Mouse (Mus musculus) hindbrain, embryonic 13.5 days (tissue): ENCODE measurements at regions not wholly inside any gene's neighbourhood (a gene's known extent, or its start where the extent isn't known, plus 50 kb on each side); places are given as distances from the start of the nearest gene placed in this dataset.
A peak's percentile ranks its signal among the peaks of the same experiment; 100 is the strongest.

Source experiments
- ATAC-seq: fragments of 200-750 bp; cut with Nextera tagmentation; 2 replicates; pipeline ENCODE4 v1.8.0; 2017; ENCODE audit warnings: moderate TSS enrichment; ENCODE audit not compliant: low FRiP score
- H3K27ac ChIP-seq: fragments of 300-500 bp; sonication (generic); 2 replicates; pipeline ENCODE4 v1.5.1; 2015; ENCODE audit warnings: inconsistent platforms, mild to moderate bottlenecking, moderate library complexity
- H3K27me3 ChIP-seq: fragments of 300-500 bp; sonication (generic); 2 replicates; pipeline ENCODE4 v1.6.1; 2015; ENCODE audit warnings: mild to moderate bottlenecking, inconsistent platforms
- H3K36me3 ChIP-seq: fragments of 300-500 bp; sonication (generic); 2 replicates; pipeline ENCODE4 v1.6.1; 2015; ENCODE audit warnings: mild to moderate bottlenecking, inconsistent platforms
- H3K4me1 ChIP-seq: fragments of 300-500 bp; sonication (generic); replicated peaks from 2 replicates; pipeline ENCODE4 v1.6.1; 2015; ENCODE audit warnings: inconsistent platforms
- H3K4me2 ChIP-seq: fragments of 300-500 bp; sonication (generic); 2 replicates; pipeline ENCODE4 v1.6.1; 2015; ENCODE audit warnings: inconsistent platforms, mild to moderate bottlenecking, moderate library complexity
- H3K4me3 ChIP-seq: fragments of 300-500 bp; sonication (generic); 2 replicates; pipeline ENCODE4 v1.5.1; 2015; ENCODE audit warnings: mild to moderate bottlenecking, inconsistent platforms
- H3K9ac ChIP-seq: fragments of 300-500 bp; sonication (generic); 2 replicates; pipeline ENCODE4 v1.6.1; 2015; ENCODE audit warnings: mild to moderate bottlenecking, inconsistent platforms
- H3K9me3 ChIP-seq: fragments of 300-500 bp; sonication (generic); 2 replicates; pipeline ENCODE4 v1.6.1; 2016; ENCODE audit warnings: inconsistent platforms
- WGBS: fragments of 180-500 bp; shearing (Covaris S2); methylation state at CpG from one replicate; pipeline ENCODE4 v1.1.7; 2015; 5-methylcytosine and 5-hydroxymethylcytosine counted together

DNA sequence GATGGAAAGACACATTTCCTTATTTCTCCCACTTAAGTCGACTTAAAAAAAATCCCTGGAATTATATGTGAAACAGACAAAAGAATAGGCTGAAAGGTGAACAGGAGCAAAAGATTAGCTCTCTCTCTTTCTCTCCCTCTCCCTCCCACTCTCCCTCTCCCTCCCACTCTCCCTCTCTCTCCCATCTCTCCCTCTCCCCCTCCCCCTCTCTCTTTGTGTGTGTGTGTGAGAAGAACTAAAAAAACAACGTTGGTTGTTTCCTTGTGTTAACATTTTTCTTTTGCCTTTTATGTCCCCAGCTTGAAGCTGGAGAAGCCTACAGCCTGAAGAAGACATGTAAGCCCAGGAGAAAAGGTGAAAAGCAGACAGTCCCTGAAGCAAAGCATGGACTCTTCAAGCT, 115.2 kb upstream of the Zc3h12c start:
- Histone ChIP-seq H3K36me3 (no peaks in the 10 kb centered on the region), H3K4me2 (no peak overlapping the region), H3K27ac (no peak overlapping the region), H3K9me3 (no peaks in the 10 kb centered on the region), H3K4me3 (no peak overlapping the region), H3K4me1 (peaks cover 12% of the 10 kb centered on the region), H3K9ac (no peak overlapping the region), H3K27me3 (no peaks in the 10 kb centered on the region)
- no peak for ATAC-seq
- 23% methylated on average over 2 of the region's 2 CpGs for WGBS

DNA sequence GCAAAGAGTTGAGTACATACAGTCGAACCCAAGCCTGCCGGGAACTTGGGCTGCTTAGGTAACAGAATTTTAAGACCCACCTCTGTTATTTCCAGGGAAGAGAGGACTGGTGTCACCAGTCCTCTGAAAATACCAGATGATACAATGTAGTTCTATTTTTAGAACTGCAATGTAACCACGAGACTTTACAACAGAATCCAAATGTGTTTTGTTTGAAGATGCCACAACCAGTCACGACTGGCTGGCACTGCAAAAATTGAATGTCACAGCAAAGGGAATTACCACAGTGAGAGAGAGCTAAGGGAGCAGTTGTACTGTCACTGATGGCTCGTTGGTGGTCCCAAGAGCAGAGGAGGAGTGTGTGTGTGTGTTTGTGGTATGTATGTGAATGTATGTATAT, 112.6 kb upstream of the Zc3h12c start:
- Histone ChIP-seq H3K4me3 (no peak overlapping the region), H3K4me1 (peaks cover 23% of the 10 kb centered on the region), H3K27me3 (no peaks in the 10 kb centered on the region), H3K9ac (no peak overlapping the region), H3K9me3 (no peaks in the 10 kb centered on the region), H3K4me2 (no peak overlapping the region), H3K27ac (no peak overlapping the region), H3K36me3 (no peaks in the 10 kb centered on the region)
- no peak for ATAC-seq
- 74% methylated on average over 5 of the region's 5 CpGs for WGBS

DNA sequence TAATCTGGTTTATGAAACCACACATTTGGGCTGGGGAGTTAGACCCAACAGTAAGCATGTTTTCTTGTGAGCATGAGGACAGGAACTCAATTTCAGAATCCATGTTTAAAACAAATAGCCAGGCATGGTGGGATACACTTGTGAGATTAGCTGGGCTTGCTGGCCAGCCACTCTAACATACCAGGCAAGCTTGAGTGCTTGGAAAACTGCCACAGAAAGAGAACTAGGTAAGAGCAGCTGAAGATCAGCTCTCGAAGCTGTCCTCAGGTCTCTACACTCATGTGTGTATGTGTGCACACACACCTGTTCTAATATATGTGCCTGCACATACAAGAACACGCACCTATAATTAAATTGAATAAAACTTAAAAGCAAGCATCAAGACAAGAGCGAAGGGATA, 112.2 kb upstream of the Zc3h12c start:
- no peak overlapping the region for H3K4me3 ChIP-seq
- H3K9ac ChIP-seq: no peak overlapping the region
- no peak overlapping the region for H3K27ac ChIP-seq
- H3K4me1 ChIP-seq: peaks cover 22% of the 10 kb centered on the region
- no peaks in the 10 kb centered on the region for H3K9me3 ChIP-seq
- no peaks in the 10 kb centered on the region for H3K27me3 ChIP-seq
- ATAC-seq: no peak
- no peaks in the 10 kb centered on the region for H3K36me3 ChIP-seq
- WGBS: 95% methylated on average over 3 of the region's 3 CpGs
- no peak overlapping the region for H3K4me2 ChIP-seq

DNA sequence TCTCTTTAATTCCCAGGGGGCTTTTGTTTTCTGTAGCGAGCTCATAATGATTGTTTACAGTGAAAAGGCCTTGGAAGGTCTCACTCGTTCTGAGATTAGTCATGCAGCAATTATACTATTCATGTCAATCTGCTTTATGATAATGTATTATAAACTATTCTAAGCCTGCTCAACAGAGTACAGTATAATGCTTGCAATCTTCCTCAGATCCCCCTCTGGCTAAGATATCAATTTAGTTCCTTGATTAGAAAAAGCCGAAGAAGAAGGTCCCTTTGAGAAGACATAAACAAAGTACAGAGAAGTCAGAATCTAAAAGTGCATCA, 110.3 kb upstream of the Zc3h12c start:
- ATAC-seq: no peak; the same call in 1 of the 2 replicates
- Histone ChIP-seq H3K27ac (peak overlapping the region; percentile 82), H3K4me2 (peak overlapping the region; percentile 4), H3K4me3 (no peak overlapping the region), H3K9ac (no peak overlapping the region), H3K36me3 (no peaks in the 10 kb centered on the region), H3K9me3 (no peaks in the 10 kb centered on the region), H3K27me3 (no peaks in the 10 kb centered on the region), H3K4me1 (peaks cover 22% of the 10 kb centered on the region)
- 17% methylated on average over 3 of the region's 3 CpGs for WGBS

DNA sequence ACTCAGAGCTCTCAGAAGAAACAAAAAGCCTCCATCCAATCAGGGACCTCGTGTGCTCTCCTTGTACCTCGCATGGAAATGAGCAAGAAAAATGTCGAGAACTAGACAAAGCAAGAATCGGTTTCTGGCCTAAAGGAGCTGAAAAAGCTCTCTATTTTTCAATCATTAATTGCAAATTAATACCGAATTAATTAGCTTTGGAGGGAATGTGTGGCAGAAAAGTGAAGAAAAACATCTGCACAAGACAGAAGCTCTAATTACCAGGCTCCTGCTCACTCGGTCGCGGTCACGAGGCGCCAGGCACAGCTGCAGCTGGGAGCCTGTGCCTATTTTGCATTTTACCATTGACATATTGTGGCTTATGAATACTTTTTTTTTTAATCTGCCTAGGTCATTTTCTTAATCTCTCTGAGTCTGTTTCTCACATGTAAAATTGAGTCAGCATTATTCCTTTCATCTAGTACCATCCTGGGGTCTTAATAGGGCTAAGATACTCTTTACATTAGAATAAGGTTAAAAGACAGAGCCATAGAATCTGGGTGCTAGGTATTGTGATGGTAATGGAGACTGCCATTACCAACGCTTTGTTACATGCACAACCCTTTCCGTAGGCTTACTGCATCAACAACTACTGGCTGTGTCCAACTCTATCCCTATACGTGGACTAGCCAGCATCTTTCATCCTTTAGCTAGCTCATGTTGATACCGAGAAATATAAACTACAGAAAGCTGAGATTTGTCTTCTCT, 109.8 kb upstream of the Zc3h12c start:
- no peak overlapping the region for H3K4me3 ChIP-seq
- H3K27ac ChIP-seq: peak overlapping the region; percentile 82
- H3K9ac ChIP-seq: no peak overlapping the region
- WGBS: 16% methylated on average over 14 of the region's 14 CpGs
- H3K27me3 ChIP-seq: no peaks in the 10 kb centered on the region
- H3K9me3 ChIP-seq: no peaks in the 10 kb centered on the region
- H3K36me3 ChIP-seq: no peaks in the 10 kb centered on the region
- H3K4me1 ChIP-seq: peaks cover 22% of the 10 kb centered on the region
- H3K4me2 ChIP-seq: peak overlapping the region; percentile 11
- peak; percentile 71 for ATAC-seq

DNA sequence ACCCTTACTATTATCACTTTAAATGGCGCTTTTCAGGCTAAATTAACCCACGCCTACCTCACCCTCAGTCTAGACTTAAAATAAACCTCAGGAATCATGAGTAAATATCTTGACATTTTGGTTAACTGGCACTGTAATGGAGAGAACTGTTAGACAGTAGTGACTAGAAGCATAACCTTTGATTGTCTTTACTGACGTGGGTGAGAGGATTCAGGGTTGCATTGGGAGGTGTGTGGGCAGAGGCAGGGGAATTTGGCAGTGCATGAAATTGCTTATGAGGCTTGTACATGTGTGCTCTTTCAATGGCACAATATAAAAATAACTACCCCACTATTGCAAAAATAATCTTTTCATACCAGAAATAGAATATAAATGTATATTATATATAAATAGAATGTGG, 105.6 kb upstream of the Zc3h12c start:
- no peaks in the 10 kb centered on the region for H3K36me3 ChIP-seq
- no peak overlapping the region; the same call in 1 of the 2 replicates for H3K27ac ChIP-seq
- peaks cover 21% of the 10 kb centered on the region for H3K4me1 ChIP-seq
- no peaks in the 10 kb centered on the region for H3K9me3 ChIP-seq
- no peak overlapping the region for H3K4me2 ChIP-seq
- H3K9ac ChIP-seq: no peak overlapping the region
- 66% methylated on average over 3 of the region's 3 CpGs for WGBS
- no peak for ATAC-seq
- H3K27me3 ChIP-seq: no peaks in the 10 kb centered on the region
- H3K4me3 ChIP-seq: no peak overlapping the region

DNA sequence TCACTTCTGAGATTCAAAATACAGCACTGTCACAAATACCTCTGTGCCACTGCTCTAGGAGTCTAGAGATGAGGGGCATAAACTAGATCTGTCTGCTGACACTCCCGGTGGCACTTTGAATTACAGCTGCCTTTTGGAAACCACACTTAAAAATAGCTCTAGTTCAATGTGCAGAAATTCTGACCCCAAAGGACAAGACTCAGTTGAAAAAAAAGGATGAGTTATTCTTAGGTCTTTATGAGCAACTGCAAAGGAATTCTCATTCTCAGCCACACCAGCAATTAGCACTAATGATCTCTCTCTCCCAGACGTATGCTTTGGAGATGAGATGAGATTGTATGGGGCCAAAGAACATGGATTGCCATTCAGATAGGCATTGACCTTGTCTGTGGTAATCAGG, 104.3 kb upstream of the Zc3h12c start:
- H3K4me3 ChIP-seq: no peak overlapping the region
- no peak overlapping the region for H3K27ac ChIP-seq
- no peak overlapping the region for H3K9ac ChIP-seq
- ATAC-seq: no peak
- no peak overlapping the region for H3K4me2 ChIP-seq
- H3K27me3 ChIP-seq: no peaks in the 10 kb centered on the region
- peaks cover 8% of the 10 kb centered on the region for H3K4me1 ChIP-seq
- WGBS: 79% methylated on average over 2 of the region's 2 CpGs
- no peaks in the 10 kb centered on the region for H3K9me3 ChIP-seq
- H3K36me3 ChIP-seq: no peaks in the 10 kb centered on the region

DNA sequence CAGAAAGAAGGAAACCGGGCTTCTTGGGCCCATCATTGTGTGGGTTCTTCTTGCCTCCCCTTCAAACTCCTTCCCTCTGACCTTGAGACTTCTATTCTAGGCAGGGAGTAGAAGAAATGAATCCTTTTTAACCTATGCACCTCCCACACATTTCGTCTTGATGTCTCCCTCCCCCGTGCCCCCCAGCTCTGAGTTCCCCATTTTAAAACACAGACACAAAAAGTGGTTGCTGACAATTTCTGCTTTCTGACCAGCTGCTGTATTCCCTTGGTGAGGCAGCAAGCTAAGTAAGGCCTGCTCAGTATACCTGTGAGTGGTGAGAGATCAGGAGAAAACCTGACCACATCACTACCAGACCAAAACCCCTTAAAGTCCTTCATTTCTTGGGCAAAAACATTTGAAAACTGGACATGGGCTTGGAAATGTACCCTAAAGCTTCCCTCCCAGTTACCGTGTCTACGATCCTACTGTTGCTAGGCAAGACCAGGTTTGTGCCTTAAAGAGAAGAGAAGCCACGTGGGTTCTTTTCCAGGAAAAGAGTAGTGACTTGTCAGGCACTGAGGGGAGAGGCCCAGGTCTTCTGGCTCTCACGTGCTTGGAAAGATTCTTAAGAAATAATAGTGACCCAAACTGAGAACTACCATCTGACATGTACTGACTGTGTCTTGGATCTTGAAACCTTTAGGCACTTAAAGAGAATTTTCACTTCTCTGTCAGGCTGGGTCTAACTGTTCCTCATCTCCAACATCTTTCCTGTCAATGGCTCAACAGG, 103.2 kb upstream of the Zc3h12c start:
- 90% methylated on average over 7 of the region's 7 CpGs for WGBS
- Histone ChIP-seq H3K36me3 (no peaks in the 10 kb centered on the region), H3K9me3 (no peaks in the 10 kb centered on the region), H3K27me3 (no peaks in the 10 kb centered on the region), H3K27ac (no peak overlapping the region), H3K9ac (no peak overlapping the region), H3K4me1 (peaks cover 3% of the 10 kb centered on the region; the same call in 1 of the 2 replicates), H3K4me2 (no peak overlapping the region), H3K4me3 (no peak overlapping the region)
- ATAC-seq: no peak

DNA sequence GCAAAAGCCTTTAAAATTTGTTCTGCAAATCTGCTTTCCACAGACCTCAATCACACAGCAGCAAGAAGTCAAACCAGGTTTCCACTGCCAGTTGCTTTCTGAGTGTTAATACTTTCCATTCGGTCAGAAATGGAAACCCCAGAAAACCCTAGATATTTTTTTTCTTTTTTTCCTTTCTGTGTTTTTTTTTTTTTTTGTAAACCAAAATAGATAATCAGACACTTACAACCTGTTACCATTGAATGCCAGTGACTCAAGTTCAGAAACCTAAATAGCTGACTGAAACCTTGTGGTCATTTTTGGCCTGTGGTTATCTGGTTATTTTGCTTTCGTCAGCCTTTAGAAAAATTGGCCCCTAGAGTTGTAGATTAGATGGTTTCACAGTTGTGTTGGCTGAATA, 93.2 kb upstream of the Zc3h12c start:
- Histone ChIP-seq H3K9ac (no peak overlapping the region), H3K4me2 (no peak overlapping the region), H3K4me1 (no peaks in the 10 kb centered on the region), H3K27ac (no peak overlapping the region), H3K36me3 (no peaks in the 10 kb centered on the region), H3K27me3 (no peaks in the 10 kb centered on the region), H3K4me3 (no peak overlapping the region), H3K9me3 (no peaks in the 10 kb centered on the region)
- WGBS: 91% methylated on average over 2 of the region's 2 CpGs
- ATAC-seq: no peak

DNA sequence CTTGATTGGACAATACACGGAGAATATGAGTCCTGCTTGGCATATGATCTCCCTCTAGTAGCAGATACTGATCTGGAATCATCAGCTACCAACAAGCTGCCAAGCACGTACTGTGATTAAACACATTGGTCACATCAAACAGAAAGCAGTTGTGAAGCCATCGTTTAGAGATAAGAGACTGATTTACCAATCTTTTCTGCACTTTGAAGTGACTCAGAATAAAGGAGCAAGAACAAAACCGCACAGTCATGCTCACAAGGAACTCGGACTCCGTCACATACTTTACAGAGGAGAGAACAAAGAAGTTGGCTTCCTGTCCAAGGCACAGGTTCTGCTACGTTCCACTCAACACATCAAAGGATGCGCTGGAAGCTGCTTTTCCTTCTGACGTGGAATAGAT, 91.1 kb upstream of the Zc3h12c start:
- no peak overlapping the region for H3K27ac ChIP-seq
- H3K9ac ChIP-seq: no peak overlapping the region
- no peaks in the 10 kb centered on the region for H3K9me3 ChIP-seq
- 74% methylated on average over 9 of the region's 9 CpGs for WGBS
- H3K27me3 ChIP-seq: no peaks in the 10 kb centered on the region
- no peak overlapping the region for H3K4me3 ChIP-seq
- H3K4me1 ChIP-seq: peaks cover 4% of the 10 kb centered on the region; the same call in 1 of the 2 replicates
- no peaks in the 10 kb centered on the region for H3K36me3 ChIP-seq
- no peak for ATAC-seq
- no peak overlapping the region for H3K4me2 ChIP-seq

DNA sequence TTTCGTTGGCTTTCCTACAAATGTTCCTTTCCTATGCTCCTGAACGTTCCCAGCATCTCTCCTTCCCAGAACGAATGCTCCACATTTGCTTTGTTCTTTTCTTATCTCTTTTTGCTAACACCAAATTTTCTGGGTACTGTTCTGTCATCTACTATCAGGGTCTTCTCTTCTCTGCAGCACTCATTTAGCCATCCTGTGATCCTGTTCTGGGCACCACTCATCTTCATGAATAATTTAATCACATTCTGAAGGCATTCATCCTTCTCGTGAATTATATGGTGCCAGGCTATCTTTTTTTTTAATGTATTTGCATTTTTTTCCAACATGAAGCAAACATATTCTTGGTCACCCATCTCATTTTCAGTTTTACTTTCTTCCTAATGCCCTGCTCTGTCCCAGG, 87.3 kb upstream of the Zc3h12c start:
- H3K36me3 ChIP-seq: no peaks in the 10 kb centered on the region
- H3K9ac ChIP-seq: no peak overlapping the region
- 73% methylated on average over 4 of the region's 4 CpGs for WGBS
- H3K4me3 ChIP-seq: no peak overlapping the region
- no peak overlapping the region for H3K4me2 ChIP-seq
- H3K4me1 ChIP-seq: peaks cover 4% of the 10 kb centered on the region; the same call in 1 of the 2 replicates
- no peak overlapping the region for H3K27ac ChIP-seq
- no peaks in the 10 kb centered on the region for H3K9me3 ChIP-seq
- H3K27me3 ChIP-seq: no peaks in the 10 kb centered on the region
- ATAC-seq: no peak

DNA sequence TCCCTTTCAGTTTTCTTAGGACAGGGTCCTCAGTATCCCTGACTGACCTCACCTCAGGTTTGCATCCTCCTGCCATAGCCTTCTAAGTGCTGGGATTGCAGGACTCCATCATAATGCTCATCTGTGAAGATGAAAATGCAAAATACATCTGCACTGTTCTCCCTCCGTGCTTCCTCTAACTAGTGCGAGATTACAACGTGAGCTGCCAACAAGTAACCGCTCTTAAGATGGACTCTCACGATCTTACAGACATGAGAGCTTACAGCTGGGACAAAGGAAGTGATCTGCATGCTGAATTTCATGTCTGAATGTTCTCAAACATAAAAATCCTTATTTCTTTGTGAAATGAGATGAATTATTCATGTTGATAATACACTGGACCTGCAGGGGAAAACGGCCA, 86.1 kb upstream of the Zc3h12c start:
- Histone ChIP-seq H3K9me3 (no peaks in the 10 kb centered on the region), H3K4me2 (no peak overlapping the region), H3K27me3 (no peaks in the 10 kb centered on the region), H3K9ac (no peak overlapping the region), H3K4me3 (no peak overlapping the region), H3K4me1 (peaks cover 4% of the 10 kb centered on the region; the same call in 1 of the 2 replicates), H3K27ac (peak overlapping the region; percentile 32; the same call in 1 of the 2 replicates), H3K36me3 (no peaks in the 10 kb centered on the region)
- no peak for ATAC-seq
- WGBS: 70% methylated on average over 6 of the region's 6 CpGs

DNA sequence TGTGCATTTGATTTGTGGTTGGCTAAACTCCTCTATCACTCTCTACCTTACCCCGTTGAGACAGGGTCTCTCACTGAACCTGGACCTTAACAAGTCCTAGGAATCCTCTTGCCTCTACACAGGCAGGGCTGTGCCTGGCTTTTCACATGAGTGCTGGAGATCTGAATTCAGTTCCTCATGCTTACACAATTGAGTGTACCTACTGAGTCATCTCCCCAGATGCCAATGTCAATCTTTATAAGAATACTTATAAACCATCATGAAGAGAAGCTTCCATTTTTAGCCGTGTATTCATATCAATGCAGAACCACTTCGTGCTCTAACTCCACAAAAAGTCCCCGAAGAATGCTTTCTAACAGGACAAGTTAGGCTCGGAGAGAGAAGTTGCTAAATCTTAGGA, 83.1 kb upstream of the Zc3h12c start:
- H3K4me1 ChIP-seq: peaks cover 4% of the 10 kb centered on the region; the same call in 1 of the 2 replicates
- no peak overlapping the region for H3K4me2 ChIP-seq

More for the DNA sequence above, 83.1 kb upstream of the Zc3h12c start:
- 90% methylated on average over 5 of the region's 5 CpGs for WGBS
- H3K9me3 ChIP-seq: no peaks in the 10 kb centered on the region
- H3K9ac ChIP-seq: no peak overlapping the region
- no peak for ATAC-seq
- no peak overlapping the region for H3K27ac ChIP-seq
- no peaks in the 10 kb centered on the region for H3K27me3 ChIP-seq
- H3K36me3 ChIP-seq: no peaks in the 10 kb centered on the region
- no peak overlapping the region for H3K4me3 ChIP-seq
